Mouse (Mus musculus) hematopoietic stem cell, adult 5-6 weeks (primary cell): ENCODE measurements around the gene Nphs1. TPM values are rescaled to one million over a fixed set of nuclear protein-coding genes. Genes with fewer than 3 reads are reported as not detected.

Source experiments
- ATAC-seq, 2 experiments: fragments of 125-278 bp in 1 of 2; replicated peaks in 1 of 2; 2 replicates each; pipeline ENCODE4 v1.8.0; 2016 to 2017; ENCODE audit warnings: inconsistent platforms in 2 of 2, mild to moderate bottlenecking in 2 of 2, moderate number of reproducible peaks in 2 of 2, low read depth in 1 of 2, moderate TSS enrichment in 1 of 2; ENCODE audit not compliant: low FRiP score in 2 of 2, poor library complexity in 2 of 2, severe bottlenecking in 2 of 2, insufficient read depth in 1 of 2, low TSS enrichment in 1 of 2
- total RNA-seq: library from RNA; stranded (forward); fragments of 172-1452, 232-1000 nt; gene quantifications from 2 replicates; pipeline ENCODE4 v1.2.3, GENCODE M21; 2017

The Nphs1 gene
- total RNA-seq, 1 experiment from 2014 or later = 0.55 TPM

- no peak for ATAC-seq
These were observed 23.4 kb upstream of the Nphs1 start for GRCm38 (mm10) chr7:30434701-30435100.

GRCm38 (mm10) chr7:30435156-30435555 is 23.0 kb upstream of the Nphs1 start:
- no peak for ATAC-seq

- 0 out of 4 replicates have a peak, but pooled peaks of 1 of the 2 experiments have one; percentile 15 for ATAC-seq
These were observed 21.2 kb upstream of the Nphs1 start for GRCm38 (mm10) chr7:30436879-30437278.

GRCm38 (mm10) chr7:30439734-30440133 is 18.4 kb upstream of the Nphs1 start:
- no peak for ATAC-seq

GRCm38 (mm10) chr7:30440697-30441096 is 17.4 kb upstream of the Nphs1 start:
- ATAC-seq = peak; percentile 28 to 61; a peak in 2 of 4 replicates

- ATAC-seq = no peak
These were observed 14.4 kb upstream of the Nphs1 start for GRCm38 (mm10) chr7:30443696-30444095.

- 0 out of 4 replicates have a peak, but pooled peaks of 1 of the 2 experiments have one; percentile 28 for ATAC-seq
These were observed 13.8 kb upstream of the Nphs1 start for GRCm38 (mm10) chr7:30444154-30444970.

GRCm38 (mm10) chr7:30444971-30445751 is 13.0 kb upstream of the Nphs1 start, which contains the start of gene Aplp1:
Aplp1 (minus strand) TSS chr7:30445535.
- no peak for ATAC-seq

- ATAC-seq = no peak
These were observed 7.9 kb upstream of the Nphs1 start for GRCm38 (mm10) chr7:30450241-30450640.

GRCm38 (mm10) chr7:30453327-30453726 is 4.8 kb upstream of the Nphs1 start:
- no peak for ATAC-seq

- peak; percentile 31 to 76; a peak in 3 of 4 replicates for ATAC-seq
These were observed 4.3 kb upstream of the Nphs1 start for GRCm38 (mm10) chr7:30453766-30454165.

- ATAC-seq = 0 out of 4 replicates have a peak, but pooled peaks of 1 of the 2 experiments have one; percentile 9
These were observed 3.9 kb upstream of the Nphs1 start for GRCm38 (mm10) chr7:30454259-30454658.

GRCm38 (mm10) chr7:30456487-30456886 is 1.6 kb upstream of the Nphs1 start:
- no peak for ATAC-seq

- no peak for ATAC-seq
These were observed 1.0 kb upstream of the Nphs1 start for GRCm38 (mm10) chr7:30456911-30457628.

GRCm38 (mm10) chr7:30459484-30459883 is 1.4 kb downstream of the Nphs1 start:
- ATAC-seq = no peak

- ATAC-seq = no peak
These were observed 5.5 kb downstream of the Nphs1 start for GRCm38 (mm10) chr7:30463568-30463967.

GRCm38 (mm10) chr7:30463996-30464395 is 5.9 kb downstream of the Nphs1 start:
- ATAC-seq = no peak
